Mouse (Mus musculus) thymus, adult 2 months (tissue): Measurements from ENCODE around the gene Mlx. TPM values are rescaled to one million over a fixed set of nuclear protein-coding genes. Genes with fewer than 3 reads are reported as not detected.
A peak's percentile ranks its signal among the peaks of the same experiment; 100 is the strongest.

Experiments used
- DNase-seq: peaks from one replicate; pipeline ENCODE4 v3.0.0; 2021
- H3K27ac ChIP-seq: fragments of 200-500 bp; 2 replicates; pipeline ENCODE4 v1.5.1; 2012; ENCODE audit warnings: low read length, control low read depth; ENCODE audit not compliant: control insufficient read depth, insufficient read depth
- H3K27me3 ChIP-seq: fragments of 200-500 bp; 2 replicates; pipeline ENCODE4 v1.6.1; 2012; ENCODE audit warnings: mild to moderate bottlenecking, low read length, moderate library complexity, mixed read lengths; ENCODE audit not compliant: control insufficient read depth, insufficient read depth
- H3K36me3 ChIP-seq: fragments of 200-500 bp; 2 replicates; pipeline ENCODE4 v1.6.1; 2012; ENCODE audit warnings: mild to moderate bottlenecking, low read length, moderate library complexity; ENCODE audit not compliant: control insufficient read depth, insufficient read depth
- H3K4me1 ChIP-seq: fragments of 200-500 bp; replicated peaks from 2 replicates; pipeline ENCODE4 v1.6.1; 2012; ENCODE audit warnings: low read length; ENCODE audit not compliant: control insufficient read depth, insufficient read depth
- H3K4me3 ChIP-seq: fragments of 200-500 bp; 2 replicates; pipeline ENCODE4 v1.5.1; 2012; ENCODE audit warnings: mild to moderate bottlenecking, low read length, control low read depth, moderate library complexity; ENCODE audit not compliant: control insufficient read depth, insufficient read depth
- CTCF ChIP-seq: fragments of 200-500 bp; IDR thresholded peaks from 2 replicates; pipeline ENCODE4 v1.5.1; 2012; ENCODE audit warnings: mild to moderate bottlenecking, control low read depth, low read length, moderate library complexity, borderline replicate concordance; ENCODE audit not compliant: control insufficient read depth, poor library complexity, insufficient read depth; ENCODE audit errors: extremely low read depth
- POLR2A ChIP-seq: fragments of 200-500 bp; IDR thresholded peaks from 2 replicates; pipeline ENCODE4 v1.6.1; 2012; ENCODE audit warnings: mild to moderate bottlenecking, low read length, control low read depth, moderate library complexity; ENCODE audit not compliant: control insufficient read depth, poor library complexity, insufficient read depth; ENCODE audit errors: extremely low read depth
- WGBS: fragments of 180-500 bp; shearing (Covaris S2); methylation state at CpG from one replicate; pipeline ENCODE4 v1.1.7; 2018; 5-methylcytosine and 5-hydroxymethylcytosine counted together
- polyA plus RNA-seq: library from polyadenylated mRNA; depleted of rRNA; stranded (reverse); fragments of >200 nt; gene quantifications from 2 replicates; pipeline ENCODE4 v1.2.3, GENCODE M21; 2012; rRNA removed

The Mlx gene
- polyA plus RNA-seq: 79.1 and 110 TPM in 2 replicates

- peak; percentile 89 for DNase-seq
- Histone ChIP-seq H3K4me3 (peak within 1 kb of the TSS; percentile 54), H3K27ac (peak within 1 kb of the TSS; percentile 68), H3K4me1 (peaks cover 28% of the 10 kb centered on the region), H3K27me3 (no peaks in the 10 kb centered on the region), H3K36me3 (peaks cover 31% of the 10 kb centered on the region)
- WGBS: 2% methylated on average over 52 of the region's 52 CpGs
- TF ChIP-seq CTCF: 0 out of 2 replicates have a peak, but pooled peaks have one; percentile 9
- TF ChIP-seq POLR2A: peak; percentile 46; the same call in 1 of the 2 replicates
Measured at GRCm38 (mm10) chr11:101086756-101087681, at the start of gene Mlx. TSS of gene Mlx (plus strand) at chr11:101087277.

DNA sequence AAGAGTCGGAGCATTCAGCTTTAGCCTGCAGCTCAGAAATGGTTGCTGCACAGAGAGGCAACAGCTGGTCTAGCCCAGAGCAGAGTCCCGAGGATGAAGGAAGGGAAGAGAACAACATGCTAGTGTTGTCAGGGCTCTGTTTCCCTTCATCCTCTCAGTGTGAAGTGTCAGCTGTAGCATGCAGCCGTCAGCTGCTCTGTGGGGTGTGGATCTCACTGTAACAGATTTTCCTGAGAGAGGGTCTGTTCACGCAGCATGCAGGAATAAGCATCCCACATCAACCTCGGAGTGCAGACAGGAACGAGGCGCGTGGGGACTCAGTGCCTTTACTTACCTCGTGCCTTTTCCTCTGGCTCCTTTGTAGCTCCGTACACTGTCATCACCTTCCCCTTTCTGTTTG lies 49.3 kb upstream of the Mlx start:
- H3K36me3 ChIP-seq: no peaks in the 10 kb centered on the region

GRCm38 (mm10) chr11:101045826-101046225 lies 41.3 kb upstream of the Mlx start:
- WGBS: 76% methylated on average over 4 of the region's 4 CpGs
- TF ChIP-seq POLR2A: no peak
- no peak for TF ChIP-seq CTCF
- no peak for DNase-seq
- Histone ChIP-seq H3K36me3 (no peaks in the 10 kb centered on the region), H3K4me3 (no peak overlapping the region), H3K27ac (peak overlapping the region; percentile 68), H3K4me1 (peaks cover 32% of the 10 kb centered on the region), H3K27me3 (no peaks in the 10 kb centered on the region)

More for the DNA sequence above, 49.3 kb upstream of the Mlx start:
- DNase-seq: no peak
- 94% methylated on average over 10 of the region's 10 CpGs for WGBS
- H3K4me3 ChIP-seq: no peak overlapping the region
- TF ChIP-seq POLR2A (no peak), CTCF (no peak)
- no peaks in the 10 kb centered on the region for H3K27me3 ChIP-seq
- peaks cover 7% of the 10 kb centered on the region for H3K4me1 ChIP-seq
- H3K27ac ChIP-seq: no peak overlapping the region

DNA sequence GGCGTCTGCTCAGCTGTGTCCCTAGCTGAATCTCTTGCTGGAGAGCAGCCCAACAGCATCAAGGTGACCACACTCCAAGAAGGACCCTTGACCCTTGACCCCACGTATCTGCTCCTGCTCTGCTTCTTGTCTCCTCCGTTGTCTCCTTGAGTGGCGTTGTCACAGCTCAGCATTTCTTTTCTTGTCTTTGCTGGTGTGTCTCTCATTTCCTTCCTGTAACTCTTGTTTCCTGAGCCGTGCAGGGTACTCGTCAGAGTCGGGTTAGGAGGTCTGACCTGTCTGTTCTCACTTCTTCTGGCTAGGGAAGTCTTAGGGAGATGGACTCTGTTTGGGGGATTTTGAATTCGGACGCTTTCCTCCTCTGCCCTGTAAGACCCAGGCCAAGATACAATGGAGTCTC lies 40.6 kb upstream of the Mlx start:
- DNase-seq: peak; percentile 47
- Histone ChIP-seq H3K27ac (peak overlapping the region; percentile 68), H3K4me1 (peaks cover 32% of the 10 kb centered on the region), H3K27me3 (no peaks in the 10 kb centered on the region), H3K36me3 (no peaks in the 10 kb centered on the region), H3K4me3 (peak overlapping the region; percentile 18; the same call in 1 of the 2 replicates)
- 12% methylated on average over 9 of the region's 9 CpGs for WGBS
- TF ChIP-seq CTCF (no peak), POLR2A (peak; percentile 35; the same call in 1 of the 2 replicates)

GRCm38 (mm10) chr11:101047502-101047901 lies 39.6 kb upstream of the Mlx start:
- DNase-seq: no peak
- 34% methylated on average over 3 of the region's 3 CpGs for WGBS
- Histone ChIP-seq H3K4me3 (no peak overlapping the region), H3K4me1 (peaks cover 32% of the 10 kb centered on the region), H3K36me3 (no peaks in the 10 kb centered on the region), H3K27me3 (no peaks in the 10 kb centered on the region), H3K27ac (no peak overlapping the region; the same call in 1 of the 2 replicates)
- no peak for TF ChIP-seq POLR2A
- no peak for TF ChIP-seq CTCF

DNA sequence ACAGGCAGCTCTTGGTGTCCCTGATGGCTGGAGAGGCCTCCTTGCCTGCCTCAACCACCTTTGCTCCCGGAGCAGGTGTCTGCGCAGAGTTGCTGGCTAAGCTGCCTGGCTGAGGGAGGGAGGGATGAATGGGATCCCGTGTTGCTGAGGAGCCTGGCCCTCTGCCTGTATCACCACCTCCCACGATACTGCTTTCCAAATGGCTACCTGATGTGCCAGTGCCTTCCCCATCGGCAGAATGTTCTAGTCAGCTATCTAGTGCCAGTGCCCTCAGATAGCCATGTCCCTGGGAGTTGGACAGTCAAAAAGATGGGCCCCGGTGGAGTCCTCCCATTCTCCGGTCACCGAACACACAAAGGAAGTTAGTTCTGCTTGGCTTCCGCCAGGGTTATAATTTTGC lies 36.7 kb upstream of the Mlx start:
- no peak overlapping the region for H3K27ac ChIP-seq
- H3K4me3 ChIP-seq: no peak overlapping the region
- TF ChIP-seq POLR2A: no peak
- no peak for TF ChIP-seq CTCF
- no peak for DNase-seq
- WGBS: 98% methylated on average over 9 of the region's 9 CpGs
- peaks cover 28% of the 10 kb centered on the region for H3K4me1 ChIP-seq
- no peaks in the 10 kb centered on the region for H3K27me3 ChIP-seq
- no peaks in the 10 kb centered on the region for H3K36me3 ChIP-seq
